Mouse (Mus musculus): ENCODE measurements around the gene Tmem108.

DNA sequence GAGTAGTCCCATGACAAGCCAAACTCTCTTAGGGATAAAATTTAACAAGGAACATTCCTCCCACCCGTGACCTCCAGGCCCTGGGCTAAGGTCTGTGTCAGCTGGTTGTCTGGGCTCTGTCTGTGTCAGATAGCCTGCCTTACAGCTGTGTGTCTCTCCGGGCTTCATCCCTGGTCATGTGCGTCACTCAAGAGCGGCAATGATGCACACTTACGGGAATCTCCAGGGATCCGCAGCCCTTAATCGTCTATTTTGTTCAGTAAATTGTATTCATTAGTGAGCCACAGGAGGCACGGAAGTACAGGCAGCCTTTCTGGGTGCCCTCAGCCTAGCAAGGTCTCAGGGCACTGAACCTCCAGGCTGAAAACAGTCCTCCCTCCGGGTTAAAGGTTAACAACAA is 10.1 kb downstream of the Tmem108 start:
- TF ChIP-seq CTCF (IDR thresholded peaks at IDR 0.05; ENCODE audit: control insufficient read depth, insufficient read depth, insufficient read length), result no peak
- TF ChIP-seq MAX (IDR thresholded peaks at IDR 0.05), result no peak
- no peak for TF ChIP-seq MYOD1 (IDR thresholded peaks at IDR 0.05; ENCODE audit: control insufficient read depth, insufficient read length, low read depth)
- no peak for TF ChIP-seq USF1 (IDR thresholded peaks at IDR 0.05; ENCODE audit: low read depth)
- no peak for TF ChIP-seq CEBPB (IDR thresholded peaks at IDR 0.05; ENCODE audit: low read depth)
- TF ChIP-seq MYOG (IDR thresholded peaks at IDR 0.05; ENCODE audit: control insufficient read depth, extremely low read depth, insufficient read length), result no peak
- no peak for TF ChIP-seq FOSL1 (IDR thresholded peaks at IDR 0.05; ENCODE audit: insufficient read depth, low read length, poor library complexity, severe bottlenecking)

Measured in C2C12 (cell line).